Mouse (Mus musculus) adrenal gland, adult 2 months (tissue): ENCODE results near the gene H2-Q2. TPM values are rescaled to one million over a fixed set of nuclear protein-coding genes. Genes with fewer than 3 reads are reported as not detected.
"Not testable (repeated sequence)": the region's sequence is repeated elsewhere in the genome, so short reads cannot be mapped to it uniquely, and the experiment has no call there.

ENCODE experiments used
- DNase-seq: peaks from one replicate; pipeline ENCODE4 v3.0.0; 2021
- polyA plus RNA-seq: library from polyadenylated mRNA; depleted of rRNA; stranded (reverse); fragments of >200 nt; gene quantifications from 2 replicates; pipeline ENCODE4 v1.2.3, GENCODE M21; 2012; rRNA removed
- total RNA-seq, 2 experiments: library from RNA; stranded (reverse); gene quantifications; 2 replicates each; pipeline ENCODE4 v1.2.3; 2021

H2-Q2 gene
- total and polyA plus RNA-seq, 3 experiments, result 0.61 to 2.5 TPM; not detected in 1

DNA sequence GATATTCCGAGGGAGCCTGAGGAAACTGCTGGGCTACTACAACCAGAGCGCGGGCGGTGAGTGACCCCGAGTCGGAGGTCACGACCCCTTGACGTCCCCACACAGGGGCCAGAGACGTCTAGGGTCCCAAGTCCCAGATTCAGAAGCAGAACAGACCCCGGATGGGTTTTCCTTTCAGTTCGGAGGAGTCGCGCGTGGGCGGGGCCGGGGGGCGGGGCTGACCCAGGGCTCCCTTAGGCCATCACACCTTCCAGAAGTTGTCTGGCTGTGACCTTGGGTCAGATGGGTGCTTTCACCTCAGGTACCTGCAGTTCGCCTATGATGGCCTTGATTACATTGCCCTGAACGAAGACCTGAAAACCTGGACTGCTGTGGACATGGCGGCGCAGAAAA is 17.4 kb downstream of the H2-Q2 start:
- no peak for DNase-seq

DNA sequence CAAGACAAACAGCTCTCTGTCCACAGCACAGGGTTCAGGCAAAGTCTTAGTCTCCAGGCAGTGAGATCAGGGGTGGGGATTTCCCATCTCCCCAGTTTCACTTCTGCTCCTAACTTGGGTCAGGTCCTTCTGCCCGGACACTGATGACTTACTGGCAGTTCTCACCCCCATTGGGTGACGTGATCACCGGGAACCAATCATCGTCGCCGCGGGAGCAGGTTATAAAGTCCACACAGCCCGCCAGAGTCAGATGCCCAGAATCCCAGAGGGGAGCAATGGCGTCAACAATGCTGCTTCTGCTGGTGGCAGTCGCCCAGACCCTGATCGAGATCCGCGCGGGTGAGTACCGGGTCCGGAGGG is 37.3 kb downstream of the H2-Q2 start, which contains the start of gene H2-Q4:
H2-Q4 (plus strand) TSS at position 249 of the 360 bp plus-strand sequence.
- DNase-seq, result peak; percentile 95

DNA sequence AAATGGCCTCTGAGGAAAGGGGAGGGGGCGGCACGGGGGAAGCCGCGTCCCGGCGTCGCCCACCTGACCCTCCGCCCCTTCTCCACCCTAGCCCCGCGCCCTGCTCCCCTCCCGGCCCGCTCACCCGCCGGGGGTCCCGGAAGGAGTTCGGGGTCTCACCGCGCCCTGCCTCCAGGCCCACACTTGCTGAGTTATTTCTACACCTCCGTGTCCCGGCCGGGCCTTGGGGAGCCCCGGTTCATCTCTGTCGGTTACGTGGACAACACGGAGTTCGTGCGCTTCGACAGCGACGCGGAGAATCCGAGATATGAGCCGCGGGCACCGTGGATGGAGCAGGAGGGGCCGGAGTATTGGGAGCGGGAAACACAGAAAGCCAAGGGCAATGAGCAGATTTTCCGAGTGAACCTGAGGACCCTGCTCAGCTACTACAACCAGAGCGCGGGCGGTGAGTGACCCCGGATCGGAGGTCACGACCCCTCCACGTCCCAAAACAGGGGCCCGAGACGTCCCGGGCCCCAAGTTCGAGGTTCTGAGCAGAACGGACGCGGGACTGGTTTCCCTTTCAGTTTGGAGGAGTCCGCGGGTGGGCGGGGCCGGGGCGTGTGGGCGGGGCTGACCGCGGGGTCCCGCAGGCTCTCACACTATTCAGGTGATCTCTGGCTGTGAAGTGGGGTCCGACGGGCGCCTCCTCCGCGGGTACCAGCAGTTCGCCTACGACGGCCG is 37.8 kb downstream of the H2-Q2 start:
- peak; percentile 70 for DNase-seq

GRCm38 (mm10) chr17:35389796-35390195 is 47.8 kb downstream of the H2-Q2 start:
- DNase-seq, result not testable (repeated sequence)

DNA sequence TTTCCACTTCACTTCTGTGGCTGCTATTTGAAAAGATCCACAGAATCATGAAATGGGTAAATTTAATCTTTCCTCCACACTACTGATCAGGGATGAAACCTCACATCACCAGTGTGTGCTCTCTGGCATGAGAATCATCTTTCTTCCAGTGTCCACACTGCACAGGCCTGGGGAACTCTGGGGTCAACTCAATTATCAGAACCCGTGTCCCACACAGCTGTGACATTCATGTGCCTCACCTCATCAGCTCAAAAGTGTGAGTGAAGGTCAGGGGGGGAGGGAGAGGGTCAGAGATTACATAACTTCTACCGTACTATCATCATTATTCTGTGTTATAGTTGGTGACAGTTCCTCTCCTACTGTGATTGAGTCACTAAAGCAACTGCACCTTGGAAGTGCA is 50.6 kb downstream of the H2-Q2 start:
- not testable (repeated sequence) for DNase-seq

DNA sequence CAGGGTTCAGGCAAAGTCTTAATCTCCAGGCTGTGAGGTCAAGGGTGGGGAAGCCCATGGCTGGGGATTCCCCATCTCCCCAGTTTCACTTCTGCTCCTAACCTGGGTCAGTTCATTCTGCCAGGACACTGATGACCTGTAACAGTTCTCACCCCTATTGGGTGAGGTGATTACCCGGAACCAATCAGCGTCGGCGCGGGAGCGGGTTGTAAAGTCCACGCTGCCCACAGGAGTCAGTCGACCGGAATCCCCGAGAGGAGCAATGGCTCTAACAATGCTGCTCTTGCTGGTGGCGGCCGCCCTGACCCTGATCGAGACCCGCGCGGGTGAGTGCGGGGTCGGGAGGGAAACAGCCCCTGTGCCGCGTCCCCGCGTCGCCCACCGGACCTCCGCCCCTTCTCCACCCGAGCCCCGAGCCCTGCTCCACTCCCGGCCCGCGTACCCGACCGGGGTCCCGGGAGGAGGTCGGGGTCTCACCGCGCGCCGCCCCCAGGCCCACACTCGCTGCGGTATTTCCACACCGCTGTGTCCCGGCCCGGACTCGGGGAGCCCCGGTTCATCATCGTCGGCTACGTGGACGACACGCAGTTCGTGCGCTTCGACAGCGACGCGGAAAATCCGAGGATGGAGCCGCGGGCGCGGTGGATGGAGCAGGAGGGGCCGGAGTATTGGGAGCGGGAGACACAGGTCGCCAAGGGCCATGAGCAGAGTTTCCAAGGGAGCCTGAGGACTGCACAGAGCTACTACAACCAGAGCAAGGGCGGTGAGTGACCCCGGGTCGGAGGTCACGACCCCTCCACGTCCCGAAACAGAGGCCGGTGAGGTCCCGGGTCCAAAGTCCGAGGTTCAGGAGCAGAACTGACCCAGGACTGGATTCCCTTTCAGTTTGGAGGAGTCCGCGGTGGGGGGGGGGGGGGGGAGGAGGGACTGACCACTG is 52.1 kb downstream of the H2-Q2 start:
- DNase-seq, result peak; percentile 54

Other genes with a start within 250 kb of the H2-Q2 start
- gene Ly6g5c, start 234.0 kb upstream of the H2-Q2 start, total RNA-seq, result not detected
- gene Ly6g5c, start 234.0 kb upstream of the H2-Q2 start, polyA plus RNA-seq, result not detected in 2 replicates
- under 1 TPM; 0.23 to 0.35 TPM for gene Ly6g5b, start 226.8 kb upstream of the H2-Q2 start, total RNA-seq
- gene Ly6g5b, start 226.8 kb upstream of the H2-Q2 start, polyA plus RNA-seq, result 0.42 and 0.52 TPM in 2 replicates
- gene Gpank1, start 220.8 kb upstream of the H2-Q2 start, total RNA-seq, result 10 to 100 TPM; 12.4 to 12.8 TPM
- 13.3 and 15.8 TPM in 2 replicates for gene Gpank1, start 220.8 kb upstream of the H2-Q2 start, polyA plus RNA-seq
- 100 to 1,000 TPM; 212 to 337 TPM for gene Csnk2b, start 220.2 kb upstream of the H2-Q2 start, total RNA-seq
- 358 and 360 TPM in 2 replicates for gene Csnk2b, start 220.2 kb upstream of the H2-Q2 start, polyA plus RNA-seq
- 10 to 100 TPM; 23.4 to 32.0 TPM for gene D17H6S53E, start 215.9 kb upstream of the H2-Q2 start, total RNA-seq
- gene D17H6S53E, start 215.9 kb upstream of the H2-Q2 start, polyA plus RNA-seq, result 27.7 and 45.5 TPM in 2 replicates
- gene Apom, start 210.2 kb upstream of the H2-Q2 start, total RNA-seq, result under 1 TPM in 1 of 2 experiments, not detected in 1; 0.78 TPM
- gene Apom, start 210.2 kb upstream of the H2-Q2 start, polyA plus RNA-seq, result 0.22 TPM in 1 of 2 replicates, not detected in the other
- gene Bag6, start 207.1 kb upstream of the H2-Q2 start, total RNA-seq, result 100 to 1,000 TPM; 389 to 403 TPM
- gene Bag6, start 207.1 kb upstream of the H2-Q2 start, polyA plus RNA-seq, result 433 and 470 TPM in 2 replicates
- gene Prrc2a, start 177.3 kb upstream of the H2-Q2 start, total RNA-seq, result 100 to 1,000 TPM; 205 to 258 TPM
- 598 and 625 TPM in 2 replicates for gene Prrc2a, start 177.3 kb upstream of the H2-Q2 start, polyA plus RNA-seq
- 1 to 10 TPM; 3.4 to 6.4 TPM for gene Aif1, start 166.2 kb upstream of the H2-Q2 start, total RNA-seq
- 0.30 and 0.46 TPM in 2 replicates for gene Aif1, start 166.2 kb upstream of the H2-Q2 start, polyA plus RNA-seq
- gene Lst1, start 153.8 kb upstream of the H2-Q2 start, total RNA-seq, result 1 to 10 TPM; 5.0 to 7.6 TPM
- 3.6 and 4.6 TPM in 2 replicates for gene Lst1, start 153.8 kb upstream of the H2-Q2 start, polyA plus RNA-seq
- 1 to 10 TPM; 1.8 to 7.7 TPM for gene Ltb, start 147.8 kb upstream of the H2-Q2 start, total RNA-seq
- 5.8 and 8.5 TPM in 2 replicates for gene Ltb, start 147.8 kb upstream of the H2-Q2 start, polyA plus RNA-seq
- gene Tnf, start 140.2 kb upstream of the H2-Q2 start, total RNA-seq, result under 1 TPM; 0.35 to 0.52 TPM
- gene Tnf, start 140.2 kb upstream of the H2-Q2 start, polyA plus RNA-seq, result 0.62 and 1.0 TPM in 2 replicates
- gene Lta, start 136.9 kb upstream of the H2-Q2 start, total RNA-seq, result under 1 TPM; 0.26 to 0.35 TPM
- 0.18 and 0.33 TPM in 2 replicates for gene Lta, start 136.9 kb upstream of the H2-Q2 start, polyA plus RNA-seq
- gene Gm16181, start 121.4 kb upstream of the H2-Q2 start, total RNA-seq, result not detected
- gene Gm16181, start 121.4 kb upstream of the H2-Q2 start, polyA plus RNA-seq, result 0.31 and 1.3 TPM in 2 replicates
- gene Atp6v1g2, start 108.6 kb upstream of the H2-Q2 start, total RNA-seq, result 1 to 10 TPM; 5.6 to 5.7 TPM
- 7.2 and 8.5 TPM in 2 replicates for gene Atp6v1g2, start 108.6 kb upstream of the H2-Q2 start, polyA plus RNA-seq
- 10 to 100 TPM; 14.1 to 19.4 TPM for gene Nfkbil1, start 106.5 kb upstream of the H2-Q2 start, total RNA-seq
- gene Nfkbil1, start 106.5 kb upstream of the H2-Q2 start, polyA plus RNA-seq, result 52.3 and 57.6 TPM in 2 replicates
- 100 to 1,000 TPM; 192 to 200 TPM for gene Ddx39b, start 100.5 kb upstream of the H2-Q2 start, total RNA-seq
- 164 and 180 TPM in 2 replicates for gene Ddx39b, start 100.5 kb upstream of the H2-Q2 start, polyA plus RNA-seq
- gene H2-D1, start 79.5 kb upstream of the H2-Q2 start, total RNA-seq, result 100 to 1,000 TPM; 172 to 281 TPM
- 473 and 543 TPM in 2 replicates for gene H2-D1, start 79.5 kb upstream of the H2-Q2 start, polyA plus RNA-seq
- gene H2-Q1, start 21.8 kb upstream of the H2-Q2 start, total RNA-seq, result 1 to 10 TPM in 1 of 2 experiments, under 1 TPM in 1; 0.98 to 3.6 TPM
- 0.04 TPM in 1 of 2 replicates, not detected in the other for gene H2-Q1, start 21.8 kb upstream of the H2-Q2 start, polyA plus RNA-seq
- gene H2-Q4, start 37.4 kb downstream of the H2-Q2 start, total RNA-seq, result 10 to 100 TPM; 21.1 to 28.8 TPM
- gene H2-Q4, start 37.4 kb downstream of the H2-Q2 start, polyA plus RNA-seq, result 183 and 203 TPM in 2 replicates
- 1 to 10 TPM; 3.3 to 7.9 TPM for gene H2-Q6, start 82.6 kb downstream of the H2-Q2 start, total RNA-seq
- 23.0 and 24.7 TPM in 2 replicates for gene H2-Q6, start 82.6 kb downstream of the H2-Q2 start, polyA plus RNA-seq
- gene H2-Q7, start 96.9 kb downstream of the H2-Q2 start, total RNA-seq, result 1 to 10 TPM; 5.0 to 5.7 TPM
- 59.2 and 61.8 TPM in 2 replicates for gene H2-Q7, start 96.9 kb downstream of the H2-Q2 start, polyA plus RNA-seq
- gene H2-Q10, start 127.8 kb downstream of the H2-Q2 start, total RNA-seq, result 10 to 100 TPM in 1 of 2 experiments, 1 to 10 TPM in 1; 3.0 to 11.9 TPM
- 37.5 and 46.4 TPM in 2 replicates for gene H2-Q10, start 127.8 kb downstream of the H2-Q2 start, polyA plus RNA-seq
- not detected for gene Pou5f1, start 163.8 kb downstream of the H2-Q2 start, total RNA-seq
- gene Pou5f1, start 163.8 kb downstream of the H2-Q2 start, polyA plus RNA-seq, result not detected in 2 replicates
- gene Tcf19, start 174.6 kb downstream of the H2-Q2 start, total RNA-seq, result 1 to 10 TPM; 4.6 to 5.0 TPM
- 7.6 and 9.5 TPM in 2 replicates for gene Tcf19, start 174.6 kb downstream of the H2-Q2 start, polyA plus RNA-seq
- 1 to 10 TPM; 6.2 to 8.0 TPM for gene Cchcr1, start 174.9 kb downstream of the H2-Q2 start, total RNA-seq
- 2.9 and 3.9 TPM in 2 replicates for gene Cchcr1, start 174.9 kb downstream of the H2-Q2 start, polyA plus RNA-seq
- not detected for gene Psors1c2, start 191.0 kb downstream of the H2-Q2 start, total RNA-seq
- gene Psors1c2, start 191.0 kb downstream of the H2-Q2 start, polyA plus RNA-seq, result not detected in 2 replicates
- under 1 TPM; 0.20 to 0.62 TPM for gene Cdsn, start 209.9 kb downstream of the H2-Q2 start, total RNA-seq
- gene Cdsn, start 209.9 kb downstream of the H2-Q2 start, polyA plus RNA-seq, result 7.3 and 7.4 TPM in 2 replicates
- gene 2300002M23Rik, start 225.2 kb downstream of the H2-Q2 start, total RNA-seq, result not detected
- gene 2300002M23Rik, start 225.2 kb downstream of the H2-Q2 start, polyA plus RNA-seq, result not detected in 2 replicates